Mouse (Mus musculus) kidney, embryonic 16.5 days (tissue): ENCODE results near the gene Gpha2. TPM values are rescaled to one million over a fixed set of nuclear protein-coding genes. Genes with fewer than 3 reads are reported as not detected.
A peak's percentile ranks its signal among the peaks of the same experiment; 100 is the strongest.

Experiments
- ATAC-seq: fragments of 200-750 bp; cut with Nextera tagmentation; 2 replicates; pipeline ENCODE4 v1.8.0; 2017; ENCODE audit warnings: moderate TSS enrichment; ENCODE audit not compliant: low FRiP score, low TSS enrichment
- H3K27ac ChIP-seq: fragments of 300-500 bp; sonication (generic); 2 replicates; pipeline ENCODE4 v1.5.1; 2014; ENCODE audit warnings: low read length
- H3K27me3 ChIP-seq: fragments of 300-500 bp; sonication (generic); 2 replicates; pipeline ENCODE4 v1.6.1; 2014; ENCODE audit warnings: low read length, control low read depth, mixed read lengths; ENCODE audit not compliant: insufficient read depth
- H3K36me3 ChIP-seq: fragments of 300-500 bp; sonication (generic); 2 replicates; pipeline ENCODE4 v1.6.1; 2014; ENCODE audit warnings: low read length, control low read depth, mixed read lengths; ENCODE audit not compliant: insufficient read depth
- H3K4me1 ChIP-seq: fragments of 300-500 bp; sonication (generic); 2 replicates; pipeline ENCODE4 v1.6.1; 2014; ENCODE audit warnings: low read length, control low read depth, mixed read lengths; ENCODE audit not compliant: insufficient read depth
- H3K4me2 ChIP-seq: fragments of 300-500 bp; sonication (generic); replicated peaks from 2 replicates; pipeline ENCODE4 v1.6.1; 2014; ENCODE audit warnings: low read depth, low read length
- H3K4me3 ChIP-seq: fragments of 300-500 bp; sonication (generic); 2 replicates; pipeline ENCODE4 v1.5.1; 2014; ENCODE audit warnings: mild to moderate bottlenecking, low read length
- H3K9ac ChIP-seq: fragments of 300-500 bp; sonication (generic); replicated peaks from 2 replicates; pipeline ENCODE4 v1.6.1; 2014; ENCODE audit warnings: low read length
- H3K9me3 ChIP-seq: fragments of 300-500 bp; sonication (generic); 2 replicates; pipeline ENCODE4 v1.6.1; 2016; ENCODE audit warnings: low read length, control low read depth
- WGBS: fragments of 180-500 bp; shearing (Covaris S2); extraction: QIAGEN DNeasy Blood & Tissue Kit; methylation state at CpG from one replicate; pipeline ENCODE4 v1.1.7; 2014; 5-methylcytosine and 5-hydroxymethylcytosine counted together
- polyA plus RNA-seq: library from polyadenylated mRNA; unstranded; fragments of >200 nt; fragmentation: Nextera tagmentation; extraction: Ambion mirVana; gene quantifications from 2 replicates; pipeline ENCODE4 v1.2.1, GENCODE M21; 2015

The Gpha2 gene
- 0.73 and 1.4 TPM in 2 replicates for polyA plus RNA-seq

DNA sequence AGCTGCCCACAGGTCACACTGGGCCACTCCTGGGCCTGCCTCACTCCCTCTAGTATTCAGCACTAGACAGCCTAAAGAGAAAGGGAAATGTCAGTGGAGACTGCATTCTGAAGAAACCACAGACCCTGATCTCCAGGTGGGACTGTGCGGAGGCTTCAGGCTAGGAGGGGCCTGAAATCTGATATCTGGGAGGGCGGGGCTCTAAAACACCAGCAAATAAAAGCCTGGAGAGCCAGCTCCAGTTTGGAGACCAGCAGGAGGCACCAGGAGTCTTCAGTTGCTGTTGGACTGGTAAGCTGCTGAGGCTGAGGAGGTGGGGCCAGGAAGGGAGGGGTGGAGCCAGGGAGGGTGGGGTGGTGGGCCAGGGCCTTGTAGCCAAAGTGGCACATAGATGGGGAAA, at the start of gene Gpha2:
Gene Gpha2 (plus strand): TSS at position 246 of the 400 bp plus-strand sequence.
- ATAC-seq, result peak; percentile 55; the same call in 1 of the 2 replicates
- H3K27ac ChIP-seq, result no peak within 1 kb of the TSS
- no peak within 1 kb of the TSS for H3K4me3 ChIP-seq
- no peaks in the 10 kb centered on the region for H3K27me3 ChIP-seq
- no peak within 1 kb of the TSS for H3K9ac ChIP-seq
- 11% methylated on average over 2 of the region's 2 CpGs for WGBS
- H3K4me2 ChIP-seq, result no peak within 1 kb of the TSS
- H3K9me3 ChIP-seq, result no peaks in the 10 kb centered on the region
- H3K36me3 ChIP-seq, result peaks cover 25% of the 10 kb centered on the region; the same call in 1 of the 2 replicates
- H3K4me1 ChIP-seq, result 0 out of 2 replicates have a peak, but pooled peaks cover 2% of the 10 kb centered on the region

DNA sequence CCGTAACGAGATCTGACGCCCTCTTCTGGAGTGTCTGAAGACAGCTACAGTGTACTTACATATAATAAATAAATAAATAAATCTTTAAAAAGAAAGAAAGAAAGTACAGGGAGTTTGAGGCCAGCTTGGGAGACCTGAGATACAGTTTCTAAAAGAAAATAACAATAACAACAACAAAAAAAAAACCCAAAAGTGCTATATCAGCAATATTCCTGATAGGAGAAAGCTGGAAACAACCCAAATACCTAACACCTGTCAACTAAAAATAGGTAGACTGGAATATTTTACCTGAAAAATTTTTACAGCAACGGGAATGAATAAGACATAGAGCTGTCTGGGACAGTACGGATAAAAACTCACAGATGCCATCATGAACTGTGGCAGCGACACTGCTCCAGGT, 47.4 kb upstream of the Gpha2 start:
- Histone ChIP-seq H3K4me2 (no peak overlapping the region), H3K36me3 (no peaks in the 10 kb centered on the region), H3K4me3 (no peak overlapping the region), H3K27ac (no peak overlapping the region), H3K27me3 (no peaks in the 10 kb centered on the region), H3K9ac (no peak overlapping the region), H3K4me1 (no peaks in the 10 kb centered on the region), H3K9me3 (no peaks in the 10 kb centered on the region)
- no peak for ATAC-seq
- 89% methylated on average over 6 of the region's 6 CpGs for WGBS

DNA sequence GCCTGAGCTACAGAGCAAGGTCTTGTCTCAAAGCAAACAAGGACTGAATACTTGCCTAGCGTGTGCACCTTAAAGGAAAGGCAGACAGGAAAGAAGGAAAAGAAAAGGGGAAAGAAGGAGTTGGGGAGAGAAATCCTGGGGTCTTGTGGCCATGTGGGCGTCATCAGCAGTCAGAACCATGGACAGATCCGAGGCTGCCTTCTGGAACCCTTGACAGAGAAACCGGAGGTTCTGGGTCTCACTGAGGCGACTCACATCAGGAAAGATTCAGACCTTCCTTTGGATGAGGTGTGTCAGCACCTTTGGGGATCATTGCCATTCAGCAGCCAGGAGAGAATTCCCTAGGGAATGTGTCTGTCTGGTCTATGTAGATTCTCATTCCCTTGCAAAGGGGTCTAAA, 44.6 kb upstream of the Gpha2 start:
- no peak overlapping the region for H3K9ac ChIP-seq
- H3K9me3 ChIP-seq, result no peaks in the 10 kb centered on the region
- ATAC-seq, result no peak
- H3K27me3 ChIP-seq, result no peaks in the 10 kb centered on the region
- H3K4me3 ChIP-seq, result no peak overlapping the region
- 11% methylated on average over 5 of the region's 5 CpGs for WGBS
- no peaks in the 10 kb centered on the region for H3K36me3 ChIP-seq
- no peaks in the 10 kb centered on the region for H3K4me1 ChIP-seq
- no peak overlapping the region for H3K27ac ChIP-seq
- H3K4me2 ChIP-seq, result no peak overlapping the region

DNA sequence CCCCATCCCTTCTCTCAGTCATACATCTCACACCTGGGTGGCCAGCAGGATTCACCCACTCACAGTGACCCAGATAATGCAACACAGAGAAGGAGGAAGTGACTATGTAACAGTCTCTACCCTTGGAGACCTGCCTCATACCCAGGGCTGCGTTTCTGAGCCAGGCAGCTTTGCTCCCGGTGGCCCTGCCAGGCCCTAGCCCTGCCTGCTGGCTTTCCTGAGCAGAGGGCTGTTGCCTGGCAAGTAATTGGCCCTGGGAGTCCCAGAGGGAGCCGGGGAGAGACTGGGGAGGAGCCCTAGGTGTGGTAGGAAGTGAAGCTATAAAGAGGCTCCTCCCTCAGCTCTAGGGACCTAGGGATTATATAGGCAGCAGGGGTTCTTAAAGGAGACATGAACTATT, 43.6 kb upstream of the Gpha2 start:
- no peaks in the 10 kb centered on the region for H3K4me1 ChIP-seq
- H3K36me3 ChIP-seq, result no peaks in the 10 kb centered on the region
- 9% methylated on average over 3 of the region's 3 CpGs for WGBS
- H3K9me3 ChIP-seq, result no peaks in the 10 kb centered on the region
- no peak overlapping the region for H3K4me3 ChIP-seq
- ATAC-seq, result no peak
- no peaks in the 10 kb centered on the region for H3K27me3 ChIP-seq
- no peak overlapping the region for H3K9ac ChIP-seq
- no peak overlapping the region for H3K4me2 ChIP-seq
- H3K27ac ChIP-seq, result no peak overlapping the region

DNA sequence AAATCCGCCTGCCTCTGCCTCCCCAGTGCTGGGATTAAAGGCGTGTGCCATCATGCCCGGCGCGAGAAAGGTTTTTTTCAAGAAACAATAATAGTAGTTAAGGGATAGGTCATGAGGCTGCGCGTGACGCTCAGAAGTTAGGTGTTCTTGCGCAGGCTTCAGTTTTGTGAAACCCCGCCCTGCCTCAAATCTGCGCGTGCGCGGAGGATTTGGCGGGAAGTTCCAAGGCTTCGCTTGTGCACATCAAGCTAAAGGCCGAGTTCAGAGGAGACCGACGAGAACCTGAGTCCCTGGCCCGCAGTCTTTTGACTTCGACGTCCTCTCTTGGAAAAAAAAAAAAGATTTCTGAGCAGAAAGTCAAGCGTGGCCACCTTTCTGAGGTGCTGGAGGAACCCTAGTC, 42.0 kb upstream of the Gpha2 start, which contains the start of gene Majin:
Gene Majin (plus strand): TSS at position 258 of the 400 bp plus-strand sequence.
- Histone ChIP-seq H3K4me1 (no peaks in the 10 kb centered on the region), H3K4me3 (no peak within 1 kb of the TSS), H3K4me2 (no peak within 1 kb of the TSS), H3K27ac (no peak within 1 kb of the TSS), H3K36me3 (no peaks in the 10 kb centered on the region), H3K27me3 (no peaks in the 10 kb centered on the region), H3K9me3 (no peaks in the 10 kb centered on the region), H3K9ac (no peak within 1 kb of the TSS)
- ATAC-seq, result no peak
- WGBS, result 85% methylated on average over 23 of the region's 23 CpGs

DNA sequence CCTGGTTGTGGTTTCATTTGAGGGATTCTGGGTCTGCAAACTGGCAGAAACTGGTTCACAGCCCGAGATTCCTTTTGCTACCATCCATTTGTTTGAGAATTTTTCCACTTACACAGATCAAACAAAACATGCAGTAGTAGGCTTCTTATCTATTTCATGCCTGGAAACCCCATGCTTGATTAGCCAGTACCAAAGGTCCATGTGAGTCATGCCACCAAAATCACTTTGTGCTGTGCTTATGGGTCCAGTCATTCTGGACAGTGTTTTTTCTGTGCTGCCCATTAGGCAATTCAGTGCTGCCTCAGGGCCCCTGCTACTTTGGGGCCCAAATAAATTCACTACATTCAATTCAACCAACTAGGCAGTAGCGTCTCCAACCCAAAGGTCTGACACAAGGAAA, 21.9 kb upstream of the Gpha2 start:
- H3K9me3 ChIP-seq, result no peaks in the 10 kb centered on the region
- 82% methylated on average over 2 of the region's 2 CpGs for WGBS
- no peaks in the 10 kb centered on the region for H3K4me1 ChIP-seq
- H3K4me3 ChIP-seq, result no peak overlapping the region
- no peak overlapping the region for H3K4me2 ChIP-seq
- ATAC-seq, result no peak
- no peaks in the 10 kb centered on the region for H3K27me3 ChIP-seq
- H3K36me3 ChIP-seq, result no peaks in the 10 kb centered on the region
- H3K9ac ChIP-seq, result no peak overlapping the region
- H3K27ac ChIP-seq, result no peak overlapping the region

DNA sequence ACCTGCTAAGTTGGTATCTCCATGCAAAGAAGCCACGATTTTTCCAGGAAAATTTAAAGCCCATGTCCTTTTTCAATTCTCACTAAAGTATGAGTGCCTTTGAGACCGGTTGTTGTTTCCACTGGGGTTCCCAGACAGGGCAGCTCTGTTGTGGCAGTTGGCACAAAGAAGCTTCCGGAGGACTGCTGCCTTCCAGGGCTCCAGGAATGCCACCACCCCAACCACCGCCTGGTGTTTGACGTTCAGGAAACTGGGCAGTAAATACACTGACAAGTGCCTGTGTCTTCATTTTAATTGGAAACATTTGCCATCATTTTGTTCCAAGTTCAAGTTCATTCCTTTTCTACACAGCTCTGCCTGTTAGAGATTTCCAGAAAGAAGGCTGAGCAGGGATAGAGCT, 19.5 kb upstream of the Gpha2 start:
- ATAC-seq, result no peak
- Histone ChIP-seq H3K4me2 (no peak overlapping the region), H3K4me1 (no peaks in the 10 kb centered on the region), H3K9ac (no peak overlapping the region), H3K36me3 (no peaks in the 10 kb centered on the region), H3K9me3 (no peaks in the 10 kb centered on the region), H3K27ac (no peak overlapping the region), H3K27me3 (no peaks in the 10 kb centered on the region), H3K4me3 (no peak overlapping the region)
- WGBS, result 76% methylated on average over 5 of the region's 5 CpGs

DNA sequence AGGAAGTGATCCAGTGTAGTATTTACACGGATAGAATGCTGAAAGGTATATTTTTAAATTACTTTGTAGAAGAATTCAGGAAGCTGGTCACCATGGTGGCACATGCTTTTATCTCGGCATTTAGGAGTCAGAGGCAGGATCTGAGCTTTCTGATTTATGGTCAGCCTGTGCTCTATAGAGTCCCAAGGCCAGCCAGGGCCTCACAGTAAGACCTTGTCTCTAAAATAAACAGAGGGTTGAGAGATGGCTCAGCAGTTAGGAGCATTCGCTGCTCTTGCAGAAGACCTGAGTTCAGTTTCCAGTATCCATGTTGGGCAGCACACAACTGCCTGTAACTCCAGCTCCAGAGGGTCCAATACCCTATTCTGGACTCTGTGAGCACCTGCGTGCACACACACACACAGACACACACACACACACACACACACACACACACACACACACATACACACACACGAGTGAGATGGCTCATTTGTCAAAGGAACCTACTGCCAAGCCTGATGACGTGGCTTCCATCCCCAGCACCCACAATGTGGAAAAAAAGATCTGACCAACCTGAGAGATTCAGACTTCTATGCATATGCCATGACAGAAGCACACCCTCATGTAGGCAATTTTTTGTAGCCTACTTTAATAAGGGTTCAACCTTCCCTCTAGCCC, 10.0 kb upstream of the Gpha2 start:
- Histone ChIP-seq H3K27ac (no peak overlapping the region), H3K4me1 (no peaks in the 10 kb centered on the region), H3K4me3 (no peak overlapping the region), H3K36me3 (no peaks in the 10 kb centered on the region), H3K9ac (no peak overlapping the region), H3K9me3 (no peaks in the 10 kb centered on the region), H3K4me2 (no peak overlapping the region), H3K27me3 (no peaks in the 10 kb centered on the region)
- ATAC-seq, result no peak
- 45% methylated on average over 6 of the region's 6 CpGs for WGBS

DNA sequence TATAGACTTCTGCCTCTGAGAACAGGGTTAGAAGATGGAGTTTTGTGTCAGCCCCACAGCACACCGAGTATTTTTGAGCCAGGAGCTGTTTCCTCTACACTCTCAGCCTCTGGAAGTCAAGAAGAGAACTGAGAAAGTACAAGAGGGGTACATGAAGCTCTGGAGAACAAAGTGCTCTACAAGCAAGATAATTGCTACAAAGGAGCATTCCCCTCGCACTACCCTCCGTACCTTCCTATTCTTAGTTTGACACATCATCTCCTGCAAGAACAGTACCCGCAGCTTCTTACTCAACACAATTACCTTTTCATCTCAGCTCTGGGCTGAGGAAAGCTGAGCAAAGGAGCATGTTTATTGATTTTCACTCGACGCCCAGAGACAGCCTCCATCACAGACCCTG, 7.6 kb upstream of the Gpha2 start:
- Histone ChIP-seq H3K9ac (no peak overlapping the region), H3K4me3 (no peak overlapping the region), H3K27ac (no peak overlapping the region), H3K27me3 (no peaks in the 10 kb centered on the region), H3K9me3 (no peaks in the 10 kb centered on the region), H3K36me3 (no peaks in the 10 kb centered on the region), H3K4me2 (no peak overlapping the region), H3K4me1 (no peaks in the 10 kb centered on the region)
- no peak for ATAC-seq
- WGBS, result 77% methylated on average over 6 of the region's 6 CpGs

DNA sequence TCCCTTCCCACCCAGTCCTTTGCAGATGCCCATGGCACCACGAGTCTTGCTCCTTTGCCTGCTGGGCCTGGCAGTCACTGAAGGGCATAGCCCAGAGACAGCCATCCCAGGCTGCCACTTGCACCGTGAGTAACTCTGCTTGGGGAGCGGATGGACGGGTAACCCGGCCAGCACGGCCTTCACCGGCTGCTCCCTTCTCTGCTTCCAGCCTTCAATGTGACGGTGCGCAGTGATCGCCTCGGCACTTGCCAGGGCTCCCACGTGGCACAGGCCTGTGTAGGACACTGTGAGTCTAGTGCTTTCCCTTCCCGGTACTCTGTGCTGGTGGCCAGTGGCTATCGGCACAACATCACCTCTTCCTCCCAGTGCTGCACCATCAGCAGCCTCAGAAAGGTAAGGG, 583 bp downstream of the Gpha2 start:
- H3K4me3 ChIP-seq, result no peak overlapping the region
- no peaks in the 10 kb centered on the region for H3K27me3 ChIP-seq
- WGBS, result 86% methylated on average over 14 of the region's 14 CpGs
- H3K4me2 ChIP-seq, result no peak overlapping the region
- H3K9me3 ChIP-seq, result no peaks in the 10 kb centered on the region
- H3K27ac ChIP-seq, result no peak overlapping the region
- no peak overlapping the region for H3K9ac ChIP-seq
- H3K36me3 ChIP-seq, result peaks cover 25% of the 10 kb centered on the region; the same call in 1 of the 2 replicates
- 0 out of 2 replicates have a peak, but pooled peaks cover 2% of the 10 kb centered on the region for H3K4me1 ChIP-seq
- no peak for ATAC-seq
